Mouse (Mus musculus) spleen, adult 12 weeks (tissue): ENCODE data around the gene Myoz2.

Experiments
- DNase-seq: peaks from one replicate; pipeline ENCODE4 v3.0.0; 2022; ENCODE audit warnings: low spot score

The Myoz2 gene

DNA sequence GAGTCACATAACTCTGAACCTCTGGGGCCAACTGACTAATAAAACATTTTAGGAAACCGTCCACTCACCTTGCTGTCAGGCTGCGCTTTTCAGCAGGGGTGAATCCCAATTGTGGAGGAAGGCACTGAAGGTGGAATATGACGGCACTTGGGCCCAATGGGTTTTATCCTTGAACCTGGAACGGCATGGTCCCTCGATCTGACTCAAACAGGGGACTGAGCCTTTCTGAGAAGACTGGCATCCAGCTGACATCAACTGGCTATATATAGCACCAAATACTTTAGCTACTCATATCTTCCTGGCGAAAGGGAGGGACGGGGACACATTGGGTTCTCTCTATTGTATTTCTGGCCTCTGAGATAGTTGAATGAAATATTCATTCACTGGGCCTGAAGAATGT is at the start of gene Myoz2:
Gene Myoz2 (minus strand): TSS at position 264 of the 400 bp plus-strand sequence.
- DNase-seq, result no peak

DNA sequence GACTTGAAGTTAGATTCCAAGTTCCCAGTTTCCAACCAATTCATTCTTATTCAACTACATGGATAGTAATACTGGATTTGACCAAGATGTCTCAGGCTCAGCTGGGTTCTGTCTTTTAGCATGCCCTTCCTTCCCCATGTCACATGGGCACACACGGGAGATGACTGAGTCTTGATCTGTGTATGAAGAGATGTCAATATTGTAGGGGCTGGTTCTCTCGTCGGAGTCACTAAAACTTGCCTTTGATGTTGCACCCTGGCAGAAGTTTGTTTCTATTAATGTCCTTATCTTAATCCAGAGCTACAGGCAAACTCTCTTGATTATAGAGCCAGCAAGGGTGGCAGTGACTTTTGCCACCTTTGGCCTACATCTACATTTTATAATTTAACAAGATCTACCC is 46.9 kb upstream of the Myoz2 start:
- DNase-seq, result no peak

DNA sequence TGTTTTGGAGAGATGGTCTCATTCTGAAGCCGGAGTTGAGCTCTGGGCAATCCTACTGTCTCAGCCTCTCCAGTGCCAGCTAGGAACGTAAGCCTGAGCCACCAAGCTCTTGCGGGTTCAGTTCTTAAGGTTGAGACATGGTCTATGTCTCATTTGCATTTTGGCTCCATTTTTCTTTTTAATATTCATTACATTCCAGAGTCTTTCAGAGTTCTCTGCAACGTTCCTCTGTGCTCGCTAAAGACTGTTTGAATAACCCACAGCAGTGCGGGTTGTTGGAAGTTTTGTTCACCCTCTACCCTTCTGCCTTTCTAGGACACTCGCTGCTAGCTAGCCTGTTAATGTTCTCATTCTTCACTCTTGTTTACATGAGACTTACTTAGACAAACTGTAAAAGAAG is 46.1 kb upstream of the Myoz2 start:
- DNase-seq, result no peak

DNA sequence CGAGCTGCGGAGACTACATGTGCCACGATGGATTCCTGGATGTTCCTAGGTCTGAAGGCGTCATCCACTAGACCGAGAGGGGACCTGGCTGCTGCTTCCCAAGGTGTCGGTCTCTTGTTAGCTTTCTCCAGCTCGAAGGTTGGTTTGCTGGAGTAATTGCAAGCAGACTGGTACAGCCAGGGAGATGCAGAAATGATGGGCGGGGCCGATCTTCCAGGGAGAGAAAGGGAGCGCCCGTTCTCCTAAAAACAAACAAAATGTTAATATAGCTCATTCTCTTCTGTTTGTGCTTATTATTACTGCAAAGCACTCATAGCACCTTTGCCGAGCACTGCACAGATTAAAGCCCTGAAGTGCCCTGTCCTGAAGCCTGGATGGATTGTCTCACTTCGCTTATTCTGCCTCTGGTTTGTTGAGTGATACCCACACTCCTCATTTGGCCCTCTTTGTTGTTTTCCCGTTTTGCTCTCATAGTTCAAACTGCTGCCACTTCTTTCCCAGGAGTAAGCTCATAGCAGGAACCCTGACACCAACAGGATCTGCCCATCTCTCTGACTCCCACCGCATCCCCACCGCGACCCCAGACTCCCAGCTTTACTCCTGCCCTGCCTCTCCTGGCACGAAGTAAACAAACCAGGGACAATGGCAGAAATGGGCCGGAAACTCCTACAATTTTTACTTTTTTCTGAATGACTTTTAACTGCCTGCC is 45.4 kb upstream of the Myoz2 start:
- DNase-seq, result no peak

DNA sequence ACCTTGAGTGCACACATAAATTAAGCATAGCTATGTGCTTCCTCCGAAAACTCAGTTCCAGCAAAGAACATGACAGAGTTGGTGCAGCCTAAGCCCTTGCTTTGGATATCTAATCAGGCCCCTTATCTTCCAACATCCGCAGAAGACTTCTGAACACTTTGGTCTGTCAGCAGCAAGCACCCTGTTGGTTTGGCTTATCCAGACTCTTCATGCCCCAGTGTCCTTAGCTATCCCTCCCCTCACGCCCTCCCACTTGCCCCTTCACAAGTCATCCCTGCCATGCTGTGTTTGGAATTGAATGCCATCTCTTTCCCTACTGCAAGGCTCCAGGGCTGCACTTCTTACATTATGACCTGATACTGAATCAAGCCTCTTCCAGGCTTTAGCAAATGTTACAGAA is 40.9 kb upstream of the Myoz2 start:
- no peak for DNase-seq

DNA sequence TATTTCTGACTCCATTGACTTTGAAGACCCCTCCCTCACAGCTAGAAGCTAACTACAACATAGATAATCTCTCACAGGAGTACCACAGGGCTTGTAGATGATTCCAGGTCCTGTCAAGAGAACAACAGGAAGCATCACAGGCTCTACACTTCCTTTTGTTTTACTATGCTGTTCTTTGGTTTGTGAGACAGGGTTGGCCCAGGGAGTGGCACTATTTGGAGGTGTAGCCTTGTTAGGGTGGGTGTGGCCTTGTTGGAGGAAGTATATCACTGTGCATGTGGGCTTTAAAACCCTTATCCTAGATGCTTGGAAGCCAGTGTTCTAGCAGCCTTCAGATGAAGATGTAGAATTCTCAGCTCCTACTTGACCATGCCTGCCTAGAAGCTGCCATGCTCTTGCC is 40.2 kb upstream of the Myoz2 start:
- DNase-seq, result no peak

DNA sequence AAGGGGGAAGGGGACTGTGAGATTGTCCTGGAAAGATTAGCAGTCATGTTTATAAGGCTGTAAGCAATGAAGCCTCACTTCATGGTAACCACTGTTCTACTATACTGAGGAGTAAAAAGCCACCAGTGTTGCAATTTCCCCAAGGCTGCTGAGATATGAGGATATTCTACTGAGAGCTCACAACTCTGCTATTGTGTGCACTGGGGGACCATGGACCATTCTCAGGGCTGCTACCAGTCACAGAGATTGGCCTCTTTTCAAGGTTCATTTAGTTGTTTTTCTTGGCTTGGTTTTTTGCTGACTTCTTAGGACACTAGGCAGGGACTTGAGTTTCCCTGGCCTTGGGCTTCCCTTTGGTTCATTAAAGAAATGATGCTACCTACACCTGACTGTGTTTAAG is 38.5 kb upstream of the Myoz2 start:
- DNase-seq, result no peak

DNA sequence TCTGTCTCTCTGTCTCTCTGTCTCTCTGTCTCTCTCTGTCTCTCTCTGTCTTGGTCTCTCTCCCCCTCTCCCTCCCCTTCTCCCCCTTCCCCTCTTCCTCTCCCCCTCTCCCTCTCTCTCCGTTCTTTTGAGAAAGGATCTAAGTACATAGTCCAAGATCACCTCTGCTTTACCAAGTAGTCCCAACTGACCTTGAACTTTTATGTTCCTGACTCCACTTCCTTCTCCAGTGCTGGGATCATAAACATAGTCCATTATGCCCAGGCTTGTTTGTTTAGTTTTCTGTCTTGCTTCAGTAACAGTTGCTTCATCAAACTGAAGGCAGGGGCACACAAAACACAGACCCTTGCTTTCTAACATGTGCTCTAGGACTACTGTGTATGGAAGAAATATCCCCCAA is 37.7 kb upstream of the Myoz2 start:
- DNase-seq, result no peak

DNA sequence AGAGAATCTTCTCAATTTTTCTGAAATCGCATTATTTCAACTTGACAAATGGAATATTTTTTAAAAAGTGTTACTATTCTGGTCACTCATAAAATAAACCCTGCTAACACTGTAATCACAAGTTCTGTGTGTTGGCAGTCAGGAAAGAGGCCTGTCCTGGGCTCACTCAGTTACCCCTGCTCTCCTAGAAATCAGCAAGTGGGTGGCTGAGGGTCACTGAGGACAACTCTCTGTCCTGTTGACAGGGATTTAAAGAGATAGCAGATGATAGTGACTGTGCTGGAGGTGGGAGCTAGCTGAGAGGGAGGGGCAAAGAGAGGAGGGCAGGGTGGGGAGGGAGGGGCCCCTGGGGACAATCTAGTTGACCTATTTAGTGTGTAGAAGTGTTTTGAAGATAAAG is 36.2 kb upstream of the Myoz2 start:
- DNase-seq, result no peak

DNA sequence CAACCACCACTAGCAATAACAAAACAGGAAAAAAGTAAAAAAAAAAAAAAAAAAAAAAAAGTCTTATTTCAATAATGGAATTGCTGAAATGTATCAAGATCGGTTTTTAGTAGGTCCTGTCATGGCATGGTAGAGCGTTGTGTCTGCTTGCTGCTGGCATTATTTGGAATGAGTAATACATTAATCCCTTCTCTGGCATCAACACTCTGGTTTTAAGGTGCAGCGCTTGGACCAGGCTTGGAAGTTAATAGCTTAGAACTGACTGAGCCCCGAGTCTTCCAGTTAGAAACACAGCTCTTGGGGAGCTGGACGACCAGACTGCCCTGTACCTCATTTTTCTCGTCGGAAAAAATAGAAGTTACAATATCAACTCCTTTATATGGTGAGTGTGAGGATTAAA is 32.0 kb upstream of the Myoz2 start:
- no peak for DNase-seq

DNA sequence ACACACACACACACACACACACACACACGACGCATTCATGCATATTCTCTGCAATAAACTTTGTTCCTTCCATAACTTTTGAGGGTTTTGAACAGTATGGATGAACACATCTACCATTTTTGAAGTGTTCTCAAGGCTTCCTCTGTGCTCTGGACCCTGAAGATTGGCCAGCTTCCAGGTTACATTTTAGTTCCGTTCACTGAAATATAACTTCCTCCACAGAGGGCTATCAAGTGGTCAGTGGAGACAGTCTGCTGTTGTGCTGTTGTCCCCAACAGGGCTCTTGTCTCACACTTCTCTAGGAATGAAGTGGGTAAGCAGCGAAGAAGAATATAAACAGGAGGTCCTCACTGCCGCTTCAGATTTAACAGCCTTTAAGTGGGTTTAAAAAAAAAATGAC is 30.7 kb upstream of the Myoz2 start:
- DNase-seq, result no peak

DNA sequence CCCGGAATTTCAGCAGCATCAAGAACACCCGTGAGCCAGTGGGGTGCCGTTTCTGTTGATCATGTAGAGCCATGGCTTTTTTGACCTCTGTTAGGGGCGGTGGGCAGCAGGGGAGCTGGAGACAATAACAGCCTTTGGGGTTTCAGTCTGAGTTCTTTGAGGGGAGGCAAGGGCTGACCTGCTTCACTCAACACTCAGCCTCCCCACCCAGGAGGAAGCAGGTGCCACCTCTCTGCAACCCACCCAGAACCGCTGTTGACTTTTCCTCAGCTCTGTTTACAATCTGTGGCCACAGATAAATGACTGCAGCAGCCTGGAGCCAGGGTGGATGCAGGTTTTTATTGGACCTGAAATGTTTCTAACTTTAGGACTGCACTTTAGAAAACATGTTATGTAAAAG is 29.4 kb upstream of the Myoz2 start:
- DNase-seq, result no peak

DNA sequence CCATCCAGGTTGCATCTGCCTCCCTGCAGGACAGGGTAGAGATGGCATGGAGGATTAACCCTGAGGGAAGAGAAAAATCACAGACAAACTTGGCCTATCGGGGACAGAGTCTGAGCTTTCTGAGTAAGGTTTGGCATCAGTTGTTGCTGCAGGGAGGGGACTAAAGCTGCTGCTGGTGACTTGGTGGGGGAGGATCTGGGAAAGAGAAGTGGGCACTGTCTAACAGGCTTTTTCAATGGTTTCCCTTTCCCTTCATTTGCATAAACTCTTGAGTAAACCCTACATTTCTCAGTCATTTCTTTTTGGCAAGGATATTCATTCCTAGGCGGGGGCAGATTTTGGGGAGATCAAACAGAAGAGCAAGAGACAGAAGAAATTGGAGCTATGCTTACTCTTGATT is 27.1 kb upstream of the Myoz2 start:
- no peak for DNase-seq

DNA sequence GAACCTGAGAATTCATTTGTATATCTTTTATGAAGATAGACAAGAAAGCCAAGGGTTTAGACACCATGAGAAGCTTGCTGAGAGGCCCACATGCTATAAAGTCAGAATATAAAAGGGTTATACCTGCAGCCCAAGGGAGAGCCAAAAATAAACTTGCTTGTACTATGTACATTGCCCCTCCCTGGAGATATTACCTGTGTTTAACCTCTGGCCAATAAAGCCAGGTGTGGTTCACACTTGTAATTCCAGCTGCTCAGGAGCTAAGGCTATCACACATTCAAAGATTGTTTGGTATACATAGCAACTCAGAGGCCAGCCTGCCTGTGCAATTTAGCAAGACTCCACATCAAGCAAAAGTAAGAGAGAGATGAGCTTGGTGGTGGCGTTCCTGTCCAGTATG is 24.0 kb upstream of the Myoz2 start:
- DNase-seq, result no peak

DNA sequence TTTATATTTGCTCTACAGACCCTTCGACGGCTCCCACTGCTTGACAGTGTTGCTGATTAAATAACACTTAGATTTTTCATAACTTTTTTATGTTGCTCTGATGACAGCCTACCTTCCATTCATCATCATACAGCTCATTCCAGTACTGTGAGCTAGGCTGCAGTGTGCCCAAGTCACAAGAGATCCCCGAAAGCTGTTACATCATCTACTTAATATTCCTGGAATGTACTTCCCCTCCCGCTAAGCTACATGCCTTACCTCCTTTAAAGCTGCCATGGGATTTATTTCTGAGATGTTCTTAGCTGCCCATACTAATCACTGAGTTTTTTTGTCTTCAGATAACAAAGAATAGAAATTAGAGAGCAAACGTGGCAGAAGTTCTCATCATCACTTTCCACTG is 19.4 kb upstream of the Myoz2 start:
- DNase-seq, result no peak

DNA sequence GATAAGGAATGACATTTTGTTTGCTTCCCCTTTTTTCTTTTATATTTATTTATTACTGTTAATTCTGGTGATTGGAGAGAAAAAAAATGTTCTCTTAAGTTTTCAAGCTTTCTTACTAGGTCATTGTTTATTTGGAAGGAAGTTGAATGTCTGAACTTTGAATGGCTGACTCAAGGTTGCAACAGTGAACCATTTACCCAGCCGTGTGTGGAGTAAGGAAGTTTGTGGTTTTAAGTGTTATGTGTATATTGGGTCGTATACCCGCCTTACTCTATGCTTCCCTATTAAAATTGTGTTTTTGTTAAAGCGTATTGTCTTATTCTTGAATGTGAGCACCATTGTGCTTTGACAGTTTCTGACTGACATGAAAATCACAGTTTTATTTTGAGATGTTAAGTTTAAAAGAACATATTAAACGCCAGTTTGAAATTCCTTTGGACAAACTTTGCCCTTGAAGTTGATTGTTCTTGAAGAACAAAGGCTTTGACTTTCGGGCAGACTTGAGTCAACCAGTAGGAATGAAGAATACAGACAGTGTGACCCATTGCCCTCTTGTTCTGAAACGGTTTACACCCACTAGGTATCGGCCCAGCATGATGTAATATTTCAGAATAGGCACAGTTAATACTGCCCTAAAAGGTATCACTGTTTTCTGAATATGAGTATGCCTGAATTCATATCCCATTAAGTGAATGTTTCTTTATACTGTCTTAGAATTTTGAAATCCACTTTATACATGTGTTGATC is 18.6 kb upstream of the Myoz2 start:
- DNase-seq, result no peak

DNA sequence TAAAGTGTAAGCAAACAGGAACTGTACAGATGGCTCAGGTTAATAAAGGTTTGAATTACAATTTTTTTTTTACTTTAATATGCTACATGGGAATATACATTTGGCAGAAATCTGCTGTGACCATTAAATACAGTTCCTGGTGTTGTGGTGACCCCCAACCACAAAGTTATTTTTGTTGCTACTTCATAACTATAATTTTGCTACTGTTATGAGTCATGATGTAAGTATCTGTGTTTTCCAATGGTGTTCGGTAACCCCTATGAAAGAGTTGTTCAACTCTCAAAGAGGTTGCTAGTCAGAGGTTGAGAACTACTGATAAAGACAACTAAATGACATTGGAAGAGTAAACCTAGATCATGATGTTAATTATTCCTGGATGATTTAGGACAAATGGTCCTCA is 7.5 kb upstream of the Myoz2 start:
- DNase-seq, result no peak

DNA sequence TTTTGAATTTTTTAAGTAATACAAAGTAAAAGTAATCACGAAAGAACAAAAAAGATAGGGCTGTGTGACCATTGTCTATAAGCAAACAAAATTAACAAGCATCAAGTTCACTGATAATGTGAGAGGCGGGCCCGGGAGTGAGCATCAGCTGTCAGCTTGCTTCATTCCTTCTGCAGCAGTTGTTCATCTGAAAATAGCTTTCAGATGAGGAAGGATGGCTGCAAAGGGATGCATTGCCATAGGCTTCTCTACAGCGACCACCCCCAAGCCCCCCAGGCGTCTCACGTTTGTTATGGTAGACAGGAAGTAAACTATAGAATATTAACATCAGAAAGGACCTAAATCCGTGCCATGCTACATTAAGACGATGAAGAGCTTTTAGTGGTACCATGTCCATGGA is 1.0 kb downstream of the Myoz2 start:
- DNase-seq, result no peak

DNA sequence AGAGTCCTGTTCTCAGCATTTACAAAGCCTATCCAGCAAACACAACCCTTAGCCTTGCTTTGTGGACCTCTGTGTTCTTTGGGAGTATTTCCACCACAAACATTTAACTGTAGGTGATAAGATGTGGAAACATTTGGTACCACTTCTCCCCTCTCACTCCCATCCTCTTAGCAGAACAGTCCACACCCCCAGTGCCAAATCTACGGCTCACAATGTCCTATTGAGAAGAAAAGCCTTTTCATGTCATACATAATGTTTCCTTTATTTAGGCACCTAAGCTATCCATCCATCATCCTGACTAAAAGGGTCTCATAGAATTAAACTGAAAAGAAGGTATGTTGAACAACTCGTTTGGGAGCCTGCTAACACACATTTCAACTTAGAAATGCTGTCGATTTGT is 9.2 kb downstream of the Myoz2 start:
- no peak for DNase-seq

DNA sequence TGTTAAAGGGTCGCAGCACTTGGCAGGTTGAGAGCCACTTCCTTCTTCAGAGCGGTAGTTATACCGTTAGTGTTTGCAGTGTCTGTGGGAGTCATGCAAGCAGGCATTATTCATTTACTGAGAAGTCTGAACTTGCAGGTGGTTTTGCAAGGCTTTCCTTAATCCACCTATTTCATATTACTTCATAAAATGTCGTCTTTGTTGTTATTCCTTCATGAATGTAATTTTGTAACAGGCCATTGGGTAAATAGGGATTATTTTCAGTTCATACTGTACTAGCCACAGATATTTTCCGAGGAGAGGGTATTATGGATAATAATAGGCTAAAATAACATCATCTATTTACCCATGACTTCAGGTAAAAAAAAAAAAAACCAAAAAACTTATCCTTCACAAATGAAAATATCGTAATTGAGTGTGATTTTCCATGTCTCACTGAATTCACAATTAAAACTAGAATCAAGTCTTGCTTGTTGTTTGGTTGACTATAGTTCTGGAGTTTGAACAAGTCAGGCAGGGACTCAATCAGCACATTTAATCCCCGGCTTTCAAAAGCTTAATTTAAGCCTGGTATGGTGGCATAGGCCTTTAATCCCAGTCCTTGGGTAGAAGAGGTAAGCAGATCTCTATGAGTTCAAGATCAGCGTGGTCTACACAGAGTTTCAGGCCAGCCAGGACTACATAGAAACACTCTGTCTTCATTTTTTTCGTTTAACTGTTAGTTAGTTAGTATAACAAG is 10.2 kb downstream of the Myoz2 start:
- DNase-seq, result no peak

DNA sequence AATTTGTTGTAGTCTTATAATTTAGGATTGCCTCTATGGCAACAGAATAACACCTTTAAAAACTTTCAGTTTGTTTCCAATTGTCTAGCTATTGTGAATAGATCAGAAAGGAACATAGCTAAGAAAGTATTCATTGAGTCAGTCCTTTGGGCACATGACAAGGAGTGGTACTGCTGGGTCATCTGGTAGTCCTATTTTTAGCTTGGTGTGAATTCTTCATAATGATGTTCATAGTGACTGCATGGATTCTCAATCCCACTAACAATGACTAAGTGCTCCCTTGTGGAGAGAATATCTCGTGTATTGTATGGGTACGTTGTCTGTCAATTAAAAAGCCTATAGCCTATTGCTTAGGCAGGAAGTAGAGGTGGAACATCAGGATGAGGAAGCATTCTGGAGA is 16.0 kb downstream of the Myoz2 start:
- no peak for DNase-seq

DNA sequence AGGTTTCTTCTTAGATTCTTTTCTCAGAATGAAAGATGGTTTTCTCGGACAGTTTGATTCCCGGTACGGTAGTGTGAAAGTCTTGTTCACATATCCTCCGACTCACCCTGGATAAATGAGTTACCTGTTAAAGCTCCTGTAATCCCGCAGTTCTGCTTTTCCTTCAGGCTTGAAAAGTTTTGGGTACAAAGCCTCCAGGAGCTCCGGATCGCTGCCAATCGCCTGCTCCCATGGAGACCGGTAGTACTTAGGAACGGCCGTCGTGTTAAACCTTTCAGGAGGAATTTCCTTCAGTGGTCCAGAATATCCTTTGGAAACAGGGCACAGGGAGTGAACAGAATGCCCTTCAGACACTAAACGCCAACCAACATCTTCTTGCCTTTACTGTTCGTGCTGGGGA is 21.3 kb downstream of the Myoz2 start:
- DNase-seq, result no peak

DNA sequence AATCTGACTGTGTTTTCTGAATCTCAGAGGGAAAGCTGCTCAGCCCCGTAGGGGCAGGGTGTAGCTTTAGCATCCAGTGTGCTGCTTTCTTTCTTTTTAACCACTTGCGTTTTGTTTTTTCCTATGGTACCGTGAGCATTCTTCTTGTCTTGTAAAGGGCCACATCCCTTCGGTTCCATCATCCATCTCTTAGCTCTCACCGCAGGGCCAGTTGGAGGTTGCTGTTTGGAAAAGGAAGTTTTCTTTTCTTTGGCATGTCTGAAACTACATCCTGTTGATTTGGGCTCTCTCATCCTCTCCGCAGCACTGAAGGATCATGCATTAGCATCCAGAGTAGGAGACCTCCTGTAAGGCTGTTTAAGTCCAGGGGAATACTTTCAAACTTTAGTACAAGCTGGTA is 25.4 kb downstream of the Myoz2 start:
- no peak for DNase-seq
